Mouse (Mus musculus) thymus, adult 18-20 months (tissue): ENCODE data around the gene Filip1.

Experiments used
- DNase-seq, 2 experiments: peaks; one replicate each; pipeline ENCODE4 v3.0.0; 2022; ENCODE audit warnings: mixed read lengths in 2 of 2

The Filip1 gene

DNA sequence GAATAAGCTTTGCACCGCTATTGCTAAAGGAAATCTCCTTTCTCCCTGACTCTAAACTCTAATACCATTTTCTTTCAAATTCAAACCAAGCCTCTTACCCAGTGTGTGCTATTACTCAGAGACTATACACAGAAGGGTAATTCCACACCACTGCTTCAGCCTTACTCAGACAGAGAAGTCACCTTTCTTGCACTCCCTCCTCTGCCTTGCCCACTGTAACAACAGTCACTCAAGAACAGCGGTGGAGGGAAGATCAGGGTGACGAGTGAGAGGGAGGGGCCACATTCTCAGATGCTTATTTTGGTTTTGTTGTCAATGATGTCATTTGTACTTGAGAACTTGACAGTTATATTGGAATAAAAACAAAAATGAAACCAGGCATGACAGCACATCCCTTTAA is 65.2 kb downstream of the Filip1 start:
- DNase-seq: no peak

DNA sequence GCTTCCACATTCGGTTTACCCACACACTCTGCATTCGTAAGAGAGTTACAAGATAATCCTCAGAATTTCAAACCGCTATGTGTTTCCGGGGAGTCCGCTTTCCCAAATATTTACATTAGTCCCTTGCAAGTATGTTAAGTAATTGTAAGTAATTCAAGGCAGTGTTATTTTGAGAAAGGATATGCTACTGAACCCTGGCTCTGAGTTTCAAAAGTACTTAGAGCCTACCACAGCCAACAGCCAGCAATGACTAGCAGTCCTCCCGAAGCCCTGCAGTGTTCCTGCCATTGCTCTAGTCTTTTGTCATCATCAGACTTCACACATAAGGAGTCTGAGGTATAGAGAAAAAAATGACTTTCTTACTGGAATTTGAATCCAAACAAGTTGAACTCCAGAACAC is 67.8 kb downstream of the Filip1 start:
- DNase-seq: no peak

DNA sequence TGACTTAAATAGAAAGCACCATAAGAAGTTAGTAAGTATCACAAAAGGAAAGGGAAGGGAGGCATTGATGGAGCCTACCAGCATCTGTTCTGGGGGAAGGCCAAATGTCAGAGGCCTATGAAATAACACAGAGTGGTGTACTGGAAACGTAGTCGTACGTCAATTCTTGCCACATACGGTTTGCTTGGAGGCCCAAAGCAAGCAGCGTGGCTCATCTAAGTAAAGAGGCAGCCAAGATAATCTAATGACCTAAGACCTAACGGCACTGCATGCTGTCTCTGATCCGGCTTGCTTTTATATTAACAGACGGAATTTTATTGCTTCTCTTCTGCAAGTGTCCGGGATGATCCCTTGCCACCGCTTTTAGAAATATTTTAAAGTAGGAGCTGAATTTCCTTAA is 68.7 kb downstream of the Filip1 start:
- no peak for DNase-seq

DNA sequence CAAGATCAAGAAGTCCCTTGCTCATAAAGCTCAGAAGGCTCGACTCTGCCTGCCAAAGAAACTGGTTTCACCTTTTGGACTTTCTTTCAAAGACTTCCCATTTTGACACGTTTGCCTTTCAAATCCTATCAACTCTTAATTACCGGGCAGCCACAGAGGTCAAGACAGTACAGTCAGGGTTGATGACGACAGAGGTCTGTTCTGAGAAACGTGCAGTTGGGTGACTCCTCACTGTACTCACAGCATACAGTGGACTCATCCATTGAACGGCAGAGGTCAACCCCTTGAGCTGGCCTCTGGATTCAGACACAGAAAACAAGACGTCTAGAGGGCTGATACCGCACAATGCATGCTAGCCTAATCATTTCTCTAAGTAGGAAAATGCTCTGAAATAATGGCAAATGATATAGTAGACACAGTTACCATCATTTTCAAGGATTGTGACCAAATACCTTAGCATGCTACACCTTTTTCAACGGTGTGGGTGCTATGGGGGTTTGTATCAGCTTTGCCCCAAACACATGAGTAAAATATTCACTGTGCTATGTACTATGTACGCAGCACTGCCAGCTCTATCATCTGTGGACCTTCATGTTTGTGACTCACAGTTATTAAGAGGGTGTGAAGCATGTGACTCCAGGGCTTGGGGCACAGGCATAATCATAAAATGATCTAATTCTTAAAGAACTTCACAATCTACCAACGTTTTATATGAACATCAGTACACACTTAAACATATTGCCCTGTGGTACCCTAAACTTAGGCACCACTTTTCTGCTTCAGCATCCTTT is 74.0 kb downstream of the Filip1 start:
- DNase-seq: no peak

DNA sequence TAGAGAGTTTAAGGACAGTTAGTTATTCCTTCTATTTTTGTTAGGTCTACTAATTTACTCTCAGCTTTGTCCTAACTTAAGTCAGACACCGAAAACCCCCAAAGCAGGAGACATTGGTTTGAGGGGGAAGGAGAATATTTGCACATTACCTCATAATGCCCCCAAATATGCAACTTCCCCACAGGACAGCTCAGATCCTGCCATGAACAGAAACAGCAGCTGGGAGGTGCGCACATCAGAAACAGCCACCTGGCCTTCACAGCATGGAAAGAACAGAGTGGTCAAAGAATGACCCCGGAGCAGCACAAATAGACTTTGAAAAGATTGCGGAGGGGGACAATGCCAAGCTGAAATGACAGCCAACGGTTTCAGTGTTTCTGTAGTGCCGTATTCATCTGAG is 75.1 kb downstream of the Filip1 start:
- DNase-seq: no peak

DNA sequence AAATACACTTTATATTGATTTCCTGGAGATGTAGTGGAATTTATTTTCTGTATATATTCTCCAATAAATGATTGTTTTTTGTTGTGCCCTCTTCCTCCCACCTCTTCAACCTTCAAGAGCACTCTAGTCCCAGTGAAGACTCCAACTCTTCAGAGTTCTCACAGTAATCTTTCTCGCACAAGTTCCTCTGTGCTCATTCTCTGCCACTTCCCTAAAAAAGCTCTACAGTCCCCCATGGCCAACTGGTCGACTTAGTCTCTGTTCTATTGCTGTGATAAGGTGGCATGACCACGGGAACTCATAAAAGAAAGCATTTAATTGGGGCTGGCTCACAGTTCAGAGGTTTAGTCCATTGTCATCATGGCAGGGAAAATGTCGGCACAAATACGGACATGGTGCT is 80.1 kb downstream of the Filip1 start:
- no peak for DNase-seq

DNA sequence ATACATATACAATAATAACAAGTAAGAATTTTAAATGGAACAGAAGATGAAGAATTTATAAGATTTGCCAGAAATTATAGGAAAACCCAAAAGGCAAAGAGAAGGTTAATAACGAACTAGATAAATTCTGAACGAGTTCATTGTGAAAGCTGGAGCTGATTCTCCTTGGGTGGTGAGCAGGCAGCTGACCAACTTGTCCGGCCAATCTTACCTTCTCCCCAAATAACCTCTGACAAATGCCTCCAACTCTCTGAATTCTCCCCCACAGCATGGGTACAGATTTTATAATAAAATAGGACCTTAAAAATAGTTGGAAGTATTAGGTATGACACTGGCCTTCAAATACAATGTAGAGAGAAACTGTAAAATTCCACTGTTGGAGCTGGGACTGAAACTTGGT is 84.6 kb downstream of the Filip1 start:
- no peak for DNase-seq

DNA sequence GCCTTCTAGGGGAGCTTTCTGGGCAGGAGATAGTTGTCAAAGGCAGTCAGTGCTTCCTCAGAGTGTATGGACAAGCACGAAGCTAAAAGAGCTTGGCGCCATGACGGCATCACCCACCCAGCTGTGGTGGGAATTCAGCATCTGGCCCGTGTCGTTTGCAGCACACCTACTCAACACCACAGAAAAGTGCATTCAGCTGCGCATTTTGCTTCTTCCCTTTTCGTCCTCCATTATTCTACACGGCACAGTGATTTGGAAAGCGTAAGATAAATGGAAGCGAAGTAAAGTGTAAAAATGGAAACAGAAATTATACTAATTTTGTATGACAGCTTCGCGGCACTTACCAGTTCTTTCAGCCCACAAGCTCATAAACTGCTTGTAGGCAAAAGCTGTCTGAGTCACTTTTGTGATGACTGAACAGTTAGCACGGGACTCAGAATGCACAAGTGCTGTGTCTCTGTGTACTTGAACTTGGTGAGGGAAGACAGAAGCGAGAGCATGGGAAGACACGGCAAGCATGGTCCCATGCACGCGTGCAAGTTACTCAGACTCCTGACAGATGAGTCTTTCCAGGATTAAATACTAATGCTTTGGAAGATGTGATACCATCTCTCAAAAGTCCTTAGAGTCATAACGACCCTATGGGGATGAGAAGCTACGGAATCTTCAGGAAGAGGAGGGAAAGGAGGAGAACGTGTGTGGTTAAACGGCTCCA is 85.3 kb downstream of the Filip1 start:
- DNase-seq: no peak

DNA sequence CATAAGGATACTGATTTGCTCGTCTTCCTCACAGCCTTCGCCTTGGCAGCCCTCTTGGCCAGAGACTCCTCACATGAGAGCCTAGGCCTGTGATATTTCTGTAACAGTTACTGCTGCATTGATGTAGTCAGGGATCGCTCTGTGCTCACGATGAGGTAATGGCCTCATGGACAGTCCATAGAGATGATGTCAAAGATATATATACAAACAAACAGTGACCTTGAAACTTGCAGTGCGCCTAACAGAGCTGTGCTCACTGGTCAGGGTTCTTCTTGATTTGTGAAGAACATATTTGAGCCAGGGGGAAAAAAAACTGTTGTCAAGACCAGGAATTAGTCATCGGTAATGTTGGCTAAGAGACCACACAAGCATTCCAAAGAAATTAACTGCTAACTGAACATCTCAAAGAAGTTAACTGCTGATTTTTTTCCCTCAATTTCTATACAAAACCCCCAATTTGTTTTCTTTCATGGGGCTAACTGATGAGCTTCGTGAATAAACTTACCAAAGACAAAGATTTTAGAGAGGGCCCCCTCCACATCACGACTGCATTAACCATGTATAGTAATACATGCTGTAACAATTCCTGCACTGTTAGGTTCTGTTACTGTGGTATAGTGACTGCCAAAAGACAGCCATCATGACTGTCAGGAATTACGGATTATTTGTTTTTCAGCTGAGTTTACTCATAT is 86.0 kb downstream of the Filip1 start:
- DNase-seq: no peak

DNA sequence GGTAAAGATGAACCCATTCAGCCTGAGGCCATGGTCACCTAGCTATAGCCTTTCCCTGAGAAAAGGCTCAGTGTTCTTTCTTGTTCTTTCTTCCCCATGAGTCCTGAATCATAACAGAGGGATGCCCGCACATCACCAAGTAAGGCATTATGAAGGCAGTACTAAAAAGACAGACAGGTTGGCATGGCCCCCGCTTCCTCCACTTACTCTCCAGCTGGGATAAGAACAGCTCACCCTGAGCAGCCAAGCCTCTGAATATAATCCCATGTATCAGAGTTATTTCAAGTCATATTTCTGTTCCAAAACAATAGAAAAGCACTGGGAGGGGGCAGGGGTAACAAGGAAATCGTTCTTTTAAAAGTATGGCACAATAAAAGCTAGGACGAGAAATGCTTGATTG is 86.7 kb downstream of the Filip1 start:
- DNase-seq: no peak

DNA sequence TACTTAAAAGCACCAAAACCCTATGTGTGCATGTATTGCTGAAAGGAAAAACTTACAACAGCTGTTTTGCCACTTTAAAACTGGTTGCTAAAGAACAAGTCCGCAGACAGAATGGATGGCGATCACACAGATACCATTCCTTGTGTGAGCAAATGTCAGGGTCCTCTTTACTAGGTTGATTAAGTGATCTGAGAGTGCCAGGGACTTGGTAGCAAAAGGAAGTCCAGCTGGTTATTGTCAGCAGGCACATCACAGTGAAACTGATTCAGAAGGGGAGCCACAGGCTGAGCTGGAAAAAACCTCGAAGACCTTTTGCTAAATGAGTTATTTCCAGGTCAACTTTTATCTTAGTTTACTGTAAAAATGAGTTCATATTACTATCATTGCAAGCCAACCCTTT is 89.4 kb downstream of the Filip1 start:
- DNase-seq: no peak

DNA sequence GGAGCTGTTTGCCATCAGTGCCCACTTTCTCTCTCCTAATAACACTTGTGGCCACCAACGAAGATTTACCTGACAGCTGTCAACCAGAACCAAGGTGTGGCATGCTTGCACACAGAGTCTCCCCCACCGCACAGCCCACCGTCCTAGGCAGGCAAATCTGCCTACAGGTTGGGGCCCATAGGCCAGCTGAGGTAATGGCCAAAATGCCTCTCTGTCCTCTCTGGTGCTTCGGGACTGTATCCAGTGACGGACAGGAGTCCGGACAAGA is 90.2 kb downstream of the Filip1 start:
- no peak for DNase-seq

DNA sequence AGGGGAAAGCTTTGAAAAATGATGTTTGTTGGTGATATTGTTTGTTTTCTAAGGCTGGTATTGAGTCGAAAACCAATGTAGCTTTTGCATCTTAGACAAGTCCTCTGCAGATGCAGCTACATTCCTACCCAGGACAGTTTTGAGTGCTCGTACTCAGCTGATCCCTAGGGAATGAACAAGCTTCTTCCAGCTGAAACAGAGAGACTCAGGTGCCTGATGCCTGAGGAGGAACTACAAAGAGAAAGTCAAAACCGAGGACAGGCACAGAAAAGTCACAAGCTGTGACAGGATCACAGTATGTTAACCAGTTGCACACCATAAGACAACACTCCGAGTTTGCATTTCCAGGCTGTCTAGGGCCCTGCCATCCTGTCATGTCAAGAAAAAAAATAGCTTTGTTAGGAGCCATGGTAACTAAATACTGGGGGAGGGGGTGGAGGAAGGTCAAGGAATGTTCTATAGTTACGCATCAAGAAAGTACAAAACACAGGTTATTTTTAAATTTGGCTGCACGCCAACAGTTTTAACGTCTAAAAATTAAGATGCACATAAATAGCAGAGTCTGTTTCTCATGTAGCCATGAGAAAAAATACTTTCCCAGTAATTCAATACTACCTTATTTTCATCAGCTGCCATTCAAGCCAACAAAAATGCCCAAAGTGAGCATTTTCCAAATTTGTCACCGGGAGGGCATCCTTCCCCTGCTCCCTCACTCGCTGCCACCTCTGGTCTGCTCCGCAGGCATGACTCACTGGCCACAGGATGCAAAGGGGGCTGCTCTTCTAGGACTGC is 90.8 kb downstream of the Filip1 start:
- DNase-seq: no peak

DNA sequence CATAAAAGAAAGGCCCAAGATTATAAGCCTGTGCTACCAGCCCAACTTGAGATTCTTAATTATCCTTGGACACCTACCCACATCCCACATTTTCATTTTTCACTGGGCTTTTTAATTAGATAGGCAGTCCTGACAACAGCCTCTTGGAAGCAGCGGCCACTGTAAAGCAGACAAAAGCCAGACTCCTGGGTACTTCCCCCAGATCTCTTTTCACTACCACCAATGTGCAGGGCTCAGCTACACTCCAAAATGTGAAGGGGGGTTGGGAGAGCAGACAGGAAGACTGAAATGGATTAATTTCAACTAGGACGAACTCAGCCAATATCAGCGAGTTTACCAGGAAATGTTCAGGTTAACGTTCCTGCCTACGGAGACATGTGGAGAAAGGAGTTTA is 92.1 kb downstream of the Filip1 start:
- no peak for DNase-seq

DNA sequence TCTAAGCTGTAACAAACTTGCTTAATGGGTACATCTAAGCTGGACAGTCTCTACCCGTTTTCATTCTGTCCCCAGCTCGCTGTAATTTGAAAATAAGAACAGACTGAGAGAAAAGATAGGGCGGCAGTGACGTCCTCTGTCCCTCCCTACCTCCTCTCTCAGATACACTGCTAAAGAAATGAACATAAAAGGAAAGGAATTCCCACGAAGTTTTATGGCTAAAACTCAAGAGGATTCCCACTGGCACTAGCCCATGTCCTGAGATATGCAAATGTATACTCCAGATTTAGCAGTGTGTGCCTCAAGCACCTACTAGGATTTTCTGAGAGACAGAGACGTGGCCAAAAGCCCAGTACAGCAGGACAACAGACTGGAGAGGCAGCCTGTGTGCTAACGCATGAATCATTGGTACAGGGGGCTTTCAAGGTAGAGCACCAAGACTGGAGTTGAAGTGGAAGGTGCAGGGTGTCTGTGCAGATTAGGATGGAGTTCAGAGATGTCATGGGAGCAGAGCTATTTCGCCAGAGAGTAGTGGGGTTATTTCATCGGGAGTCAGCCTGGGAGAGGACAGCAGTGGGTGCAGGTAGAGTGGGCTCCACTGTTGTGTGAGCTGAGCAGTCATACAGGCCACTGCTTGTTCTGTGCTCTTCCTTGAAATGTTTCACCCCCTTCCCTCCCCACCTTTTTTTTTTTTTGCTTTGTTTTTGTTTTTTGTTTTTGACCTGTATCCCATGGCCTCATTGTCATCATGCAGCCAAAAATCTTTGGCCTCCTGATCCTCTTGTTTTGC is 92.7 kb downstream of the Filip1 start:
- DNase-seq: no peak

DNA sequence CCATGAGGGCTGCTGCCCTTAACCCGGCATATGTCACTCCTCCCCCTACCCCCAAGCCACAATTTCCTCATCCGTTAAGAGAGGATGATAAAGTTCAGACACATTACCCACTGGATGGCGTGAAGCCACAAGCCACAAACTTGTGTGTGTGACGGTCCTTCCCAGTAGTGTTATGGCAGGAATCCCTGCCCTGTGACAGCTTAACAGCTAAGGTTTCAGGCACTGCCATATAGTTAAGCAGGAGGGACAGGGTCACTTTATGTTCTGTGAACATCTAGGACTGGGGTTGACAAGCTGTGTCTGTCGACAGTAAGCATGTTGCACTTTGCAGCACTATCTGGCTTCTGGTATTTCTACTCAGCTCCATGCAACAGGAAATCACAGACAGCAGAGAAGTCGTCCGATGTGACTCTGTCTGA is 93.3 kb downstream of the Filip1 start:
- peak in 1 of 2 experiments; percentile 16 for DNase-seq

DNA sequence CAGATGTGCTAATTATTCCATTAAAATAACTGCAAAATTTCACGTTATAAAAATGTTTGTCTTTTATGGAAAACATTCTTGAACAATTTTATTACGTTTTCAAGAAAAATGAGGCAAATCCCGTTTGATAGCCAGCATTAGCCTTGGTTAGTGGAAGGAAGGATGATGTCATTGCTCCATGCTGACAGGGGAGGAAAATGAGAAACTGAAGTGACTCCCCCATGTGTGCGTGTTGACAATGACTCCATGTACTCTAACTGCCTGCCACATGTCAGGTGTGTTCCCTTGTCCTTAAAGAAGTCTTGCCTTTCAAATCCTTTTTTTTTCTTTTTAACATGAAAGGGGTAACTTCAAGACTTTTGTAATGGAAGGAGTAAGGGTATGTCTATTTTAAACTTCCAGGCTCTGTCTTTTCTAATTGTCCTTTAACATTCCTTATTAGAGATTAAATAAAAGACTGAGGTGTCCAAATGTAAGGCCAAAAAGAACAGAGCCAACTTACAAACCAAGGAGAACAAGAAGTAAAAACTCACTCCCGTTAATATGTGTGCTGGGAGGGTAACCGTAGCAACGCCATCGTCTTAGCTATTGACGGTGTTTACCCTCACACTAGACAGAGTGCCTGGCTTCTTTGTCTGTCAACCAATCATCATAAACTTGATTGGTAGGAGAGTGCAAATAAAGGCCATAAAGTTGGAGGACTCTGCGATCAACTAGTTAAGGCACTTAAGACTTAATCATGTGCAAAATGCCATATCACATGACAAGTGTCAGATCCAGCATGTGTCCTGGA is 94.1 kb downstream of the Filip1 start:
- DNase-seq: no peak

DNA sequence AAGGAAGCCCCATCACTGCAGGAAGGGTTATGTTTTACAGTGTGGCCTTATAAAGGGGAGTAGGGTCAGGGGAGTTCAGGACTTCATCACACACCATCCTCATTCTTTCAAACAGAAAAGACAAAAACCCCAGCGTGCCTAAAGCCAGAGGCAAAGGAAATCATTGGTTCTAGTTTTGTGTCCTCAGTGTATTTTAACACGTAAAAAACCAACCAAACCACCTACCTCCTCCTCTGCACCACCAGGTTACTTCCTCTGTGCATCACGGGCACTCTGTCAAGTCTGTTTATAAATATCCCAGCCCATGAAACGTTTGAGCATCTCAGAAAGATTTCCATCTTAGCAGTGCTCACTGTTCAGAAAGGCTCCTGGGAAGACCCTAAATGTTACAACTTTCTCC is 98.4 kb downstream of the Filip1 start:
- DNase-seq: no peak

DNA sequence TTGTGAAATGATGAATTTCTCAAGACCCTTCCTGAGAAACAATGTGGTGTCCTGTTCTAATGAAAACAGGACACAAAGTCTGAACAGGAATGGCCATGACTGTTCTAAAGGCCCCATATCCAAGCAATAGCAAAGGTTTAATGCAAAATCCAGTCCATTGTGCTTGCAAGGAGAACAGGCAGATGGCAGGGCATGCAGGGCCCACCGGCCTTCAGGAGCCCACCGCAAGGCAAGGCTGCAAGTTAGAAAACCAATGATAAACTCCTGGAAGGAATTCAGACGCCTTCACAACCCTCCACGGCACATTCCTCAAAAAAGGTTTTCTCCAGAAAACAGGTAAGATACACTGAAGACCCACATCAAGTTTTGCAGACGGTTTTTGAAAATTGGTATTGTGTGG is 99.7 kb downstream of the Filip1 start:
- no peak for DNase-seq

DNA sequence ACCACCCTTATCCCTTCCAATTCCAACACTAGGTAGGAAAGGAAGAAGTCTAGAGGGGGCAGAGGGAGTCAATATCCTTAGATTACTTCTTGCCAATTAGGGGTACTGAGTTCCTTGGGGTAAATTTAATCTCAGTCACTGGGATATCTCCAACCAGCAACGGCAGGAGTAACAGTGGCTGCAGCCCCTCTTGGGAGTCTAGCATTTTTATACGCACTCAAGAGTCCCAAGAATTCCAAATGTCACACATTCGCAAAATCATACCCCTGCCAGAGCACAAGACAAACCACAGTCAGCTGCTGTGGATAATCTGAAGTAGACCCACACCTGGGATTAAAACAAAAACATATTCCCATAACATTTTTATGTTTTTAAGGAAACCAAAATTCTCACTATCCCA is 102.5 kb downstream of the Filip1 start:
- no peak for DNase-seq

DNA sequence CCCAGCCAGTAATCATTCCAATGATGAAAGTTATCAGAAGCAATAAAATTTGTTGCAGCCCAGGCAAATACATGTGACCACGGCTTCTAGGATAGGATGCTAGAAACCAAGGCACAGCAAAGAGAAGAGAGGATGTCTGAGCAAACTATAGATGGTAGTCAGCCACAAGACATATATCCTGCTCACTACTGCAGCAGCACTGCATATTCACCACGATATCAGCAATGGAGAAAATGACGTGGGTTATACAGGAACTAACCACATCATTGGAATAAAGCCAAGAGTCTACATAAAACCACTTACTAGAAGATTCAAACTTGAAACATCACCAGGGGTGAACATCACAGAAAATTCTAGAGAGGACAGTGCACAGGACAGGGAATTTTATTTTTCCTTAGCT is 113.8 kb downstream of the Filip1 start:
- no peak for DNase-seq

DNA sequence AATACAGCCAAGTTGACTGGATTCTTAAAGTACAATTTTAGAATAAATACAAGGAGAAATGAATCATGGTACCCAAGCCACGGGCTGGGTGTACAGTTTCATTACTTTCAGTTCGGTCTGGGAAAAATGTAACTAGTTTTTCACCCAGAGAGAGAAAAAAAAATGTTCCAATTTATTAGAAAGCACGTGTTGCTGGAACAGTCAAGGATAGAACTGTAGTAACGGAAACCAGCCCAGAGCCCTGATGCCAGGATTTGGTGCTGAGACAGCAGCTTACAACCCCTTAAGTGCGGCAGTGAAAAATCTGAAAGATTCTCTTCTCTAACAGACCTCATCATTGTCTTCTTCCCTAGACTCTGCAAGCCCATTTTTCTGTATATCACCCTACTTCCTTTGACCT is 118.0 kb downstream of the Filip1 start:
- DNase-seq: no peak
